Mouse (Mus musculus): ENCODE data around the gene Olfr1326-ps1.

Olfr1326-ps1 gene

GRCm38 (mm10) chrX:74574788-74575187 is at the start of gene Olfr1326-ps1:
TSS of gene Olfr1326-ps1 (minus strand) at chrX:74574888.
- DNase-seq (ENCODE audit: inconsistent age in 2 of 2, low spot score in 1 of 2): no peak

DNA sequence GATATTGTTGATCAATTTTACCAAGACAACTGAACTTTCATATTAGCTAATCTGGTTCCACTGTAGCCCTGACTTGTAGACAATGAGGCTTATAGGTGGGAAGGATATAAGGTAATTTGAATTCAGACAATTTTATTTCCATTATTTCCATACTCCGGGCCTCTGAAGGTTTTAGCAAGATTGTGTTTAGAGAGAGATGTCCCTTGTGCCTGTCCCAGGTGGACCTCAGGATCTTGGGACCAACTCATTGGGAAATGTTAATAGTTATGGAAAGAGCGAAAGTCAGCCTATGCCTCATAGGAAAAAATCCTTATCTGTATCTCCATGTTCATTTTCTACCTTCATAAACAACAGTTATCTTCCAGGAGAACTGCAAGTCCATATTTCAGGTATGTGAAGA is 17.7 kb upstream of the Olfr1326-ps1 start, which contains the start of gene Olfr1325:
Gene Olfr1325 (plus strand): TSS at position 301 of the 400 bp plus-strand sequence.
- DNase-seq (ENCODE audit: inconsistent age in 2 of 2, low spot score in 1 of 2): no peak
